Mouse (Mus musculus) cerebellum, adult 2 months (tissue): ENCODE measurements around the gene Spag5. TPM values are rescaled to one million over a fixed set of nuclear protein-coding genes. Genes with fewer than 3 reads are reported as not detected.
A peak's percentile ranks its signal among the peaks of the same experiment; 100 is the strongest.
"Not testable (repeated sequence)": the region's sequence is repeated elsewhere in the genome, so short reads cannot be mapped to it uniquely, and the experiment has no call there.

Experiments
- DNase-seq, 2 experiments: peaks; one replicate each; pipeline ENCODE4 v3.0.0; 2021
- H3K27ac ChIP-seq: fragments of 200-500 bp; 2 replicates; pipeline ENCODE4 v1.5.1; 2012; ENCODE audit warnings: low read length, control low read depth, inconsistent platforms; ENCODE audit not compliant: insufficient read depth
- H3K27me3 ChIP-seq: fragments of 200-500 bp; 2 replicates; pipeline ENCODE4 v1.6.1; 2012; ENCODE audit warnings: inconsistent platforms, mild to moderate bottlenecking, low read length, moderate library complexity; ENCODE audit not compliant: control insufficient read depth, insufficient read depth
- H3K4me1 ChIP-seq: fragments of 200-500 bp; 2 replicates; pipeline ENCODE4 v1.6.1; 2011; ENCODE audit warnings: low read length; ENCODE audit not compliant: control insufficient read depth, insufficient read depth
- H3K4me3 ChIP-seq: fragments of 200-500 bp; replicated peaks from 2 replicates; pipeline ENCODE3; 2011; ENCODE audit warnings: mild to moderate bottlenecking, low read depth, low read length, control low read depth; ENCODE audit not compliant: insufficient read depth
- CTCF ChIP-seq: fragments of 200-500 bp; IDR thresholded peaks from 2 replicates; pipeline ENCODE4 v1.5.1; 2011; ENCODE audit warnings: low read depth, mild to moderate bottlenecking, control low read depth, low read length, moderate library complexity, borderline replicate concordance; ENCODE audit not compliant: insufficient read depth
- POLR2A ChIP-seq: fragments of 200-500 bp; IDR thresholded peaks from 2 replicates; pipeline ENCODE4 v1.6.1; 2011; ENCODE audit warnings: low read length, control low read depth, borderline replicate concordance; ENCODE audit not compliant: insufficient read depth
- WGBS: fragments of 180-500 bp; shearing (Covaris S2); methylation state at CpG from one replicate; pipeline ENCODE4 v1.1.7; 2018; 5-methylcytosine and 5-hydroxymethylcytosine counted together
- polyA plus RNA-seq: library from polyadenylated mRNA; depleted of rRNA; stranded (reverse); fragments of >200 nt; gene quantifications from 2 replicates; pipeline ENCODE4 v1.2.3, GENCODE M21; 2012

Spag5 gene
- polyA plus RNA-seq, 1 experiment, result 17.6 TPM

DNA sequence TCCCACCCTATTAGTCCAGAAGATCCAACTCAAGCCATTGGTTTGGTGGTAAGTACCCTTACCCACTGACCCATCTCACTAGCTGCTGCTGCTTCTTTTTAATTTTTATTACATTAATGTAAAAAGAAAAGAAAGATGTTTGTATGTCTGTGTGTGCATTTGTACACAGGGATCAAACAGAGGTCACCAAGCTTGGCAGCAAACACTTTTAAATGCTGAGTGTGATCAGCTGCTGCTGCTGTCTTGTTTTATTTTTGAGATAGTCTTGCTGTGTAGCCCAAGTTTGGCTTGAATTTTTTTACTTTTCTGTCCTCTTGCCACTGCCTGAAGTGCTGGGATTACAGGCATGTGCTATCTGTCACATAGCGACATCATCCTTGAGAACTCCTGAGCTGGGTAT is 25.7 kb upstream of the Spag5 start:
- no peak overlapping the region for H3K4me3 ChIP-seq
- no peak for DNase-seq
- TF ChIP-seq CTCF, result no peak
- TF ChIP-seq POLR2A, result no peak
- H3K4me1 ChIP-seq, result no peaks in the 10 kb centered on the region
- no peaks in the 10 kb centered on the region for H3K27me3 ChIP-seq
- no peak overlapping the region for H3K27ac ChIP-seq
- 100% methylated on average over 1 of the region's 1 CpGs for WGBS

DNA sequence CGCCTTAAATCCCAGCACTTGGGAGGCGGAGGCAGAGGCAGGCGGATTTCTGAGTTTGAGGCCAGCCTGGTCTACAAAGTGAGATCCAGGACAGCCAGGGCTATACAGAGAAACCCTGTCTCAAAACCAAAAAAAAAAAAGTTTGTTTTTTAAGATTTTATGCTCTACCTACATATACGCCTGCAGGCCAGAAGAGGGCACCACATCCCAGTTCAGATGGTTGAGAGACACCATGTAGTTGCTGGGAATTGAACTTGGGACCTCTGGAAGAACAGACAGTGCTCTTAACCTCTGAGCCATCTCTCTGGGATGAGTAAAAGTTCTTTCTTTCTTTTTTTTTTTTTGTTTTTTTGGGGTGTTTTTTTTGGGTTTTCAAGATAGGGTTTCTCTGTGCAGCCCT is 25.2 kb upstream of the Spag5 start:
- DNase-seq, H3K27ac ChIP-seq, H3K4me1 ChIP-seq, H3K4me3 ChIP-seq, H3K27me3 ChIP-seq: not testable (repeated sequence)
- WGBS, result 94% methylated on average over 4 of the region's 4 CpGs
- 0 out of 2 replicates have a peak, but pooled peaks have one; percentile 2 for TF ChIP-seq CTCF

DNA sequence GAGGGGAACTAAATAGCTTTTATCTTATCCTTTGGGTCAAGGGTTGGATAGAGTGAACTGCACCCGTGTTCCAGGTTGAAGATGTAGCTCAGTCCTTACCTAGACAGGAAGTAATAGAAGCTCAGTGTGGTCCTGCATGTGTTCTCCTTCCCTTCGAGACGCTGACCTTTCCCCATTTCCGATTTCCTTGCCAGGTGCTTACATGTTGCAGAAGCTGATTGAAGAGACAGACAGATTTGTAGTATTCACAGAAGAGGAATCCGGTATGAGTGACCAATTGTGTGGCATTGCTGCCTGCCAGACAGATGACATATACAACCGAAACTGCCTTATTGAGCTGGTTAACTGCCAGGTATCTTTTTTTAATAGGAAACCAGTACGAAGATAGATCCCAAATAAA is 22.5 kb upstream of the Spag5 start:
- Histone ChIP-seq H3K27ac (no peak overlapping the region), H3K4me3 (no peak overlapping the region), H3K4me1 (no peaks in the 10 kb centered on the region), H3K27me3 (no peaks in the 10 kb centered on the region)
- 88% methylated on average over 7 of the region's 7 CpGs for WGBS
- DNase-seq, result no peak
- no peak for TF ChIP-seq POLR2A
- no peak for TF ChIP-seq CTCF

DNA sequence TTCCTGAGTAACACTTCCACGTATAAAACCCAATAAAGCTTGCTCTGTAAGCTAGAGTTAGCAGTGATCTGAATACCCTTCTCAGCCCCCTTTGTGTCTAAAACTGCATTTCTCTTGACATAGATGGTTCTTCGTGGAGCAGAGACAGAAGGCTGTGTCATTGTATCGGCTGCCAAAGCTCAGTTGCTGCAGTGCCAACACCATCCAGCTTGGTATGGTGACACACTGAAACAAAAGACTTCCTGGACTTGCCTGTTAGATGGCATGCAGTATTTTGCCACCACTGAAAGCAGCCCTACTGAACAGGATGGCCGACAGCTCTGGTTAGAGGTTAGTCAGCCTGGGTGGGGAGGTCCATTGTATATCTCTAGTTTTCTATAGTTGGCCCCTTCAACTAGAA is 21.7 kb upstream of the Spag5 start:
- Histone ChIP-seq H3K4me1 (no peaks in the 10 kb centered on the region), H3K27me3 (no peaks in the 10 kb centered on the region), H3K27ac (no peak overlapping the region), H3K4me3 (no peak overlapping the region)
- no peak for DNase-seq
- TF ChIP-seq POLR2A (no peak), CTCF (no peak)
- WGBS, result 72% methylated on average over 4 of the region's 4 CpGs

DNA sequence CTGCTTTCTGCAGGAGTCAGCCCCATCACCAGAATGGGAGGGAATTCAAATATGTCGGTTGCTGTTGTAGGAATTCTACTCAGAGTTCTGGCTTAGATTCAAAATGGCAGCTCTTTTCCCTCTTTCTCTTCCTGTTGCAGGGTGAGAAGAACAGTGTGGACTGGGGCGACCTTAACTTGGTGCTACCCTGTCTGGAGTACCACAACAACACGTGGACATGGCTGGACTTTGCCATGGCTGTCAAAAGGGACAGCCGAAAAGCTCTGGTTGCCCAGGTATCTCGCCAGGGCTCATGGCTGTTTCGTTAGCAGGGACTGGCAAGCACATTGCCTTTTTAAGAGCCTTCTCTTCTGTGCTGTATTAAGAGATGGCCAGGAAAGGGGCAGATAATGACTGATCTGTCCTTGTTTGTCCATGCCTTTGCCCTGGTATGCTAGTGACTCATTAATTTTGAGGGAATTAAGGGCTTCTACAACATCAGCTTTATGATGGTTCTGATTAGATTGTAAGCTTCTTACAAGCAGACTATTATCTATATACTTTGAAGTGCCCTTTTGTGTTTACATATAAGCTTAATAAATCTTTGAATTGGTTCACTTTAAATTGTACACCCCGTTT is 12.1 kb upstream of the Spag5 start:
- DNase-seq, result no peak
- Histone ChIP-seq H3K27ac (no peak overlapping the region), H3K27me3 (no peaks in the 10 kb centered on the region), H3K4me1 (no peaks in the 10 kb centered on the region), H3K4me3 (no peak overlapping the region)
- no peak for TF ChIP-seq POLR2A
- no peak for TF ChIP-seq CTCF
- WGBS, result 85% methylated on average over 7 of the region's 7 CpGs

DNA sequence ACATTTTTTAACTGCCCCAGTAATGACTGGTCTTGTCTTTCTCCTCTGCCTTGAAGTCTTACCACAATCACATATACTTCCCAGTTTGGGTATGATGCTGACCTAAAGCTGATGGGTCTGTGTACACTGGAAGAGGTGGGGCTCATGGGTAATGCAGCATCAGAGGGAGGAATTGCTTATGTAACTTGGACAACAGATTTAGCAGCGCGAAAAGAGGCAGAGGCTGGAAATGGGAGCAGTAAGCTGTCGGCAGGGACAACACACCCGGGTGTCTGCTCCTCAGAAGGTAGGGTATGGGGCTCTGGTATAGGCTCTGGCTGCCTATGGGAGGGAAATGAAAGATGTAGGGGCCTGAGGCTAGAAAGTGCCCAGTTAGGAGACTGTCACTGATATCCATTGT is 10.7 kb upstream of the Spag5 start, which contains the start of gene BC030499:
Gene BC030499 (plus strand): TSS at position 188 of the 400 bp plus-strand sequence.
- DNase-seq, result no peak
- Histone ChIP-seq H3K27me3 (no peaks in the 10 kb centered on the region), H3K4me3 (no peak within 1 kb of the TSS), H3K4me1 (no peaks in the 10 kb centered on the region), H3K27ac (no peak within 1 kb of the TSS)
- WGBS, result 87% methylated on average over 4 of the region's 4 CpGs
- no peak for TF ChIP-seq POLR2A
- TF ChIP-seq CTCF, result no peak

DNA sequence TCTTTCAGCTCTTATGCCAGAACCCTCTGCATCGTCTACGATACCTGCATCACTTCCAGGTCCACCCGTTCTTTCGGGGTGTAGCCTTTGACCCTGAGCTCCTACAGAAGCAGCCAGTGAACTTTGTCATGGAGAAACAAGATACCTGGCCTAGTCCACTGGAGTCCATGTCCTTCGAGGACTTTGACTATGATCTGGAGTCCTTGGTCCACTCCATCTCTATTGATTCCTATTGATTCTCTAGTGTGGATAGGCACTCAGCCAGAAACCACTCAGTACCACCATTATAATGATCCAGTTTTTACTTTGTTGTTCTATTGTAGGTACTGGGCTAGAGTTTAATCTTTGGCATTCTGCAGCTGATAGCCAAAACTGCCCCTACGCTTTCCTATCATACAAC is 6.7 kb upstream of the Spag5 start:
- Histone ChIP-seq H3K27ac (no peak overlapping the region), H3K4me1 (no peaks in the 10 kb centered on the region), H3K4me3 (no peak overlapping the region), H3K27me3 (no peaks in the 10 kb centered on the region)
- no peak for TF ChIP-seq CTCF
- no peak for TF ChIP-seq POLR2A
- no peak for DNase-seq
- 94% methylated on average over 6 of the region's 6 CpGs for WGBS

DNA sequence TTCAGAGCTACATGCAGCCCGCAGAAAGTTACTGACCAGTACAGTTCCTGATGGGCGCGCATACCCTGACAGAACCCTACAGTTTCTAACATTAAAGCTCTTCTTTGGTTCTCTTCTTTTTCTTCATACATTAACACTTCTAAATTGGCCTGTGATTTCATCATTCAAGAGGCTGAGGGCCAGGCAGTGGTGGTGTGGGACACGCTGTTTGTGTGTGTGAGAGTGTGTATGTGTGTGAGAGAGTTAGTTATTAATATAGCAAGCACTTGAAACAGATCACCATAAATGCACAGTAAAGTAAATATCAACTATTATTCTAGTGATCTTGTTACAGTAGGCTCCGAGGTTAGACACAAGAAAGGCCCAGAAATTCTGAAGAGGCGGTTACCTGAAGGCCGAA is 412 bp upstream of the Spag5 start:
- Histone ChIP-seq H3K4me1 (no peaks in the 10 kb centered on the region), H3K27ac (no peak overlapping the region), H3K27me3 (no peaks in the 10 kb centered on the region), H3K4me3 (peak overlapping the region; percentile 81)
- 58% methylated on average over 7 of the region's 7 CpGs for WGBS
- no peak for DNase-seq
- no peak for TF ChIP-seq CTCF

DNA sequence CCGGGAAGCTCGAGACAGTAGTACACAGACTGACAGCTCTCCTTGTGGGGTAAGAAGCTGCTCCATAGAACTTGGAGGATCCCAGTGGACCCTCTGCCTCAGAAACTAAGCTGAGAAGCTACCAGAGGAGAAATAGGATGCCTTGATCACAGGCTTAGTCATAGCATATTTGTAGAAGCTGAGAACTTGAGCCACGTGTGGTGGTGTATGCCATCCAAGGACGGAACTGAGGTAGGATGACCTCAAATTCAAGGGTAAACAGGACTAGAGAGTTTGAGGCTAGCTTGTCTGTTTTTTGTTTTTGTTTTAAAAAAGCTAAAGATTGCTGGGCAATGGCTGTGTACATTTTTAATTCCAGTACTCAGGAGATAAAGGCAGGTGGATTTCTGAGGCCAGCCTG is 3.9 kb downstream of the Spag5 start:
- no peak overlapping the region for H3K27ac ChIP-seq
- H3K4me1 ChIP-seq, result no peaks in the 10 kb centered on the region
- 88% methylated on average over 4 of the region's 4 CpGs for WGBS
- no peaks in the 10 kb centered on the region for H3K27me3 ChIP-seq
- no peak for DNase-seq
- no peak for TF ChIP-seq POLR2A
- TF ChIP-seq CTCF, result no peak
- H3K4me3 ChIP-seq, result no peak overlapping the region
